Mouse (Mus musculus) brain, embryonic 14.5 days (tissue): ENCODE measurements around the gene Smarce1. TPM values are rescaled to one million over a fixed set of nuclear protein-coding genes. Genes with fewer than 3 reads are reported as not detected.
A peak's percentile ranks its signal among the peaks of the same experiment; 100 is the strongest.

ENCODE experiments used
- DNase-seq: peaks from one replicate; pipeline ENCODE4 v3.0.0-alpha.2; 2011; ENCODE audit warnings: low read depth
- CTCF ChIP-seq: fragments of 200-500 bp; IDR thresholded peaks from 2 replicates; pipeline ENCODE4 v1.5.1; 2012; ENCODE audit warnings: inconsistent platforms, mild to moderate bottlenecking, moderate library complexity, borderline replicate concordance; ENCODE audit not compliant: insufficient read depth, insufficient read length; ENCODE audit errors: extremely low read depth
- POLR2A ChIP-seq: fragments of 200-500 bp; IDR thresholded peaks from 2 replicates; pipeline ENCODE4 v1.6.1; 2012; ENCODE audit warnings: mild to moderate bottlenecking, inconsistent platforms, borderline replicate concordance; ENCODE audit not compliant: poor library complexity, insufficient read depth, insufficient read length, severe bottlenecking; ENCODE audit errors: extremely low read depth
- polyA plus RNA-seq: library from polyadenylated mRNA; depleted of rRNA; stranded (reverse); fragments of >200 nt; gene quantifications from 2 replicates; pipeline ENCODE4 v1.2.3, GENCODE M21; 2012

Smarce1 gene
- polyA plus RNA-seq, 1 experiment = 270 TPM

DNA sequence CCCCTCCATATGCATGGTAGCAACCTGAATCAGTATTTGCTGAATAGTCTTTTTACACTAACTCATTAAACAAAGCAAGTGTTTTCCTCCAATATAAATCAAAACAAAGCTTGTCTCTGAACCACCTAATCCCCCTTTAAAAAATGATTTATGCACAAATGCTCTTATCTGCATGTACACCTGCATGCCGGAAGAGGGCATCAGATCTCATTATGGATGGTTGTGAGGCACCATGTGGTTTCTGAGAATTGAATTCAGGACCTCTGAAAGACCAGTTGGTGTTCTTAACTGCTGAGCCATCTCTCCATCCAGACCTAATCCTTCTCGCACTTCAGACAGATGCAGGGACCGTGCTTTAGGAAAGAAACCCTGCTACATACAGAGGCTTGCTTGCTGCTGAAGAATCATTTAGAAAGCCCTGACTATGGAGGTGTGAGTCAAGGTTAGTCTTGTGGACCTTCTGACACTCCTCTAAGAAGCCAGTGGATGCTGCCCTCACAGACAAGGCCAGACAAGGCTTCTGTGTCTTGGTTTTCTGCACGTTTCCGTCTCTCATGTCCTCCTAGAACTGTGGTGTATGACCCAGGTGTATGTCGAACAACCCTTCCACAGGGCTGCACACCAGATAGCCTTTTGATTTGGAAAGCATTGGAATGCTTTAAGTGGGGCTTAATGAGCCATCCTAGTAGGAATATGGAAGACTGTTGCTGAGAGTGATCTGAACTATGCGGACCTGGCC is 13.4 kb downstream of the Smarce1 start:
- TF ChIP-seq CTCF (no peak), POLR2A (no peak)
- no peak for DNase-seq

GRCm38 (mm10) chr11:99216181-99216580 is 14.6 kb downstream of the Smarce1 start:
- no peak for TF ChIP-seq POLR2A
- TF ChIP-seq CTCF = no peak
- no peak for DNase-seq

DNA sequence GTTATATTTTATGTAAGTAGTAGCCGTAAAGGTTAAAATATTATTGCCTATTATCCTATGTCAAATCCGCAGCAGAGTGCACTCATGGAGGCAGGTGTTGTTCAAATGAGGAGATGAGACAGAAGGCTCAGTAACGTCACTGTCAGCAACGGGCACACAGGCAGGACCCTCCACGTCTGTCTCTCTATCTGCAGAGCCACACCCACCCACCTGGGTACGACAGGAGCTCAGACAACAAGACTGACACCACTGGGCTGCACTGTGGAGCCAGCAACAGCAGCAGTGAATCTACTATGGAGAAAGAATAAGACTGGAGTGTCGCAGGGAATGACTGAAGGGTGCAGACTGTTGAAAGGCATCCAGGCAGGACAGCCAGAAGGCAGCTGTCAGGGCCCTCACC is 18.1 kb downstream of the Smarce1 start:
- TF ChIP-seq CTCF (no peak), POLR2A (no peak)
- no peak for DNase-seq

GRCm38 (mm10) chr11:99211964-99212363 is 18.9 kb downstream of the Smarce1 start:
- TF ChIP-seq CTCF (no peak), POLR2A (no peak)
- DNase-seq = no peak

- TF ChIP-seq CTCF (no peak), POLR2A (no peak)
- DNase-seq = peak; percentile 4
Measured at GRCm38 (mm10) chr11:99208105-99208669, 22.6 kb downstream of the Smarce1 start.

DNA sequence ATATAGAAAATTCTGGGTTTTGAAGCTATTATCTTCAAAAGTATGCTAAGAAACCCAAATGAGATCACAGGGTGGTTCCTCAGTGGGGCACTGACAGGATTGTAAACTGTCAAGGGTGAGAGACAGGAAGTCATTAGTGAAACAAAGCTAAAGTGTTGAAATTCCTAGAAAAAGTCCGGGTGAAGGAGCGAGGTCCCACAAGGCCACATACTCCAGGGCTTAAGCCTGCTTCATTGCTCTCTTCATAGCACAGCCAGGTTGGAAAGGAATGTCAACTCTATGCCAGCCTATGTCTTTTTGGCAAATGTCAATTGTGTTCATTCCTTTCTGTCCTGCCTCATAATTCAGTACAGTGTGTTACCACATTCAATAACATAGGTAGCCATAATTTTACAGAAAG is 23.4 kb downstream of the Smarce1 start:
- no peak for DNase-seq
- TF ChIP-seq CTCF (no peak), POLR2A (no peak)

DNA sequence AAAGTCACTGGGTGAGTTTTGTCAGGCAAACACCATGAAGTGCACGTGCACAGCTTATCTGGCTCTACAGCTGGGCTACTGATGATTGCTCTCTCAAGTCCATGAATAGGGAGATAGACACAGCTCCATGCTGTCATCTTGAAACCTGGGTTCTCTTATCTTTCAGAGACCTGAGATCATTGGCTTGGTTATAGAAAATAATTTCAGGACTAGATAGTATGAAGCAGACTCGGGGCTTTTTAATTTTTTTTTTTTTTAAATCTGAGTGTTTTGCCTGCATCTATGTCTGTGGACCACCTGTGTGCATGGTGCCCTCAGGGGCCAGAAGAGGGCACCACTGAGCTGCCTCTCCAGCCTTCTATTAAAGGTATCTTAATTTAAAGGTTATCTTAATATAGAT is 23.9 kb downstream of the Smarce1 start:
- DNase-seq = peak; percentile 42
- no peak for TF ChIP-seq POLR2A
- peak; percentile 63 for TF ChIP-seq CTCF

DNA sequence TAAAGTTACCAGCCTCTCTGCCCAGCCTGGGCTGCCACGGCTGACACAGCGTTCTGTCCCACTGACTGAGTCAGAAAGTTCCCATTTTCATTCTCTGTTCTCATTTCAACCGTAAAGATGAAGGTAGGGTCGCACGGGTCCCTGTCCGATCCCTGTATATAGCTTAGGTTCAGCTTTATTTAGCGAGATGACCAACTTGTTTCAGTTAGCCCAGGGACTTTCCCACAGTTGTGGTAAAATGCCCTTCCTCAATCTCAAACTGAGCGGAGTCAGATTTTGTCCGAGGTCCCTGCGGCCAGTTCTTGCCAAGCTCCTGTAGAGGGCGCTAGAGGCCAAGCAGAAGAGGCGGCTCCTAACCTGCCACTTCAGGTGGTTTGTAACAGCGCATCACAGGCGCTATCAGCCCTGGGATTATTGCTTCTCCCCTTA is 41.6 kb downstream of the Smarce1 start:
- DNase-seq = peak; percentile 61
- TF ChIP-seq CTCF (peak; percentile 79), POLR2A (no peak)

GRCm38 (mm10) chr11:99187348-99187747 is 43.5 kb downstream of the Smarce1 start:
- no peak for DNase-seq
- TF ChIP-seq POLR2A (no peak), CTCF (no peak)

DNA sequence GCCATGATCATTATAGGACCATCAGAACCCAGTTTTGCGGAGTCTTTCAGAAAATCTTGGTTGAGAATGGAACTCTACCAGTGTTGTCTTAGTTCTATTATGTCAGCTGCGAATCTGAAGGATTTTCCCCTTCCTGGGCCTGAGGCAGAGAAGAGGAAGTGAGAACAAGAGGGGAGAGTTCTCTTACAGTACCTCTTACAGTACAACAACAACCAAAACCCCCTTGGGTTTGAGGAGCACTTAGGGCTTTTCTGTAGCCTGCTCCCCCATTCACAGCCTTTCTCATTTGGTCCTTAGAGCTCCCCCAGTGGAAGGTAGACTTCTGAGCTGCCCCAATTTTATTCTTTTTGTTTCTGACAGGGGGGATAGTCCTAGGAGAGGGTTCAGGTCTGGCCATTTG is 44.0 kb downstream of the Smarce1 start:
- DNase-seq = no peak
- TF ChIP-seq CTCF (no peak), POLR2A (no peak)

GRCm38 (mm10) chr11:99182575-99182974 is 48.2 kb downstream of the Smarce1 start:
- DNase-seq = peak; percentile 17
- TF ChIP-seq CTCF (no peak), POLR2A (no peak)

DNA sequence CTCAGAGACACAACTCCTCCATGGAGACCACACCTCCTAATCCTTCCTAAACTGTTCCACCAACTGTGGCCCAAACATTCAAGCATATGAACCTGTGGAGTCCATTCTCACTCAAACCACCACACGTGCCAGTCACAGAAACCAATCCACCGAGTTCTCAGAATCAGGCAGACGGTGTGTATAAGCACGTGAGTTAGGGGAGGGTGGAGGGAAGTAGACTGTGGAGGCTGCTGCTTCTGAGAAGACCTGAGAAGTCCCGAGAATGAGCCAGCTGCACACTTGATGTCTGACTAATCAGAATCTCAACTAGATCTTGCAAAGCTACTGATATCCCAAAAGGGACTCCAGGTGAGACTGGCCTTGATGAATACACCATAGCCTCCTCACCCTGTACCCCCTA is 50.7 kb downstream of the Smarce1 start:
- no peak for TF ChIP-seq POLR2A
- no peak for TF ChIP-seq CTCF

More for the DNA sequence above, 50.7 kb downstream of the Smarce1 start:
- DNase-seq = no peak
